Mouse (Mus musculus) MEL (cell line): Measurements from ENCODE around the gene Xlr5a. TPM values are rescaled to one million over a fixed set of nuclear protein-coding genes. Genes with fewer than 3 reads are reported as not detected.

Source experiments
- DNase-seq: peaks from one replicate; pipeline ENCODE4 v3.0.0; 2011; ENCODE audit warnings: low read depth, low spot score
- H3K27ac ChIP-seq: 2 replicates; pipeline ENCODE4 v1.5.1; 2012; ENCODE audit warnings: low read depth, mild to moderate bottlenecking, control low read depth, low read length, moderate library complexity; ENCODE audit not compliant: control insufficient read depth
- H3K27me3 ChIP-seq, 2 experiments: fragments of 150-350 bp in 1 of 2; sonication (generic) in 1 of 2; 2 replicates each; pipeline ENCODE4 v1.6.1; 2012; ENCODE audit warnings: low read length in 2 of 2, mild to moderate bottlenecking in 2 of 2, improper control_type of control experiment in 1 of 2, moderate library complexity in 1 of 2; ENCODE audit not compliant: insufficient read depth in 2 of 2, control insufficient read depth in 1 of 2
- H3K36me3 ChIP-seq, 2 experiments: 2 replicates each; pipeline ENCODE4 v1.6.1; 2012 to 2014; ENCODE audit warnings: low read length in 2 of 2, improper control_type of control experiment in 1 of 2, inconsistent platforms in 1 of 2, mild to moderate bottlenecking in 1 of 2; ENCODE audit not compliant: insufficient read depth in 2 of 2, control insufficient read depth in 1 of 2
- H3K4me1 ChIP-seq, 2 experiments: fragments of 150-350 bp in 1 of 2; sonication (generic) in 1 of 2; 2 replicates each; pipeline ENCODE4 v1.6.1; 2012; ENCODE audit warnings: low read length in 2 of 2, improper control_type of control experiment in 1 of 2, mild to moderate bottlenecking in 1 of 2; ENCODE audit not compliant: insufficient read depth in 2 of 2, control insufficient read depth in 1 of 2
- H3K4me3 ChIP-seq, 2 experiments: fragments of 150-350 bp in 1 of 2; sonication (generic) in 1 of 2; 2 replicates each; pipeline ENCODE4 v1.5.1; 2012; ENCODE audit warnings: low read depth in 2 of 2, low read length in 2 of 2, mild to moderate bottlenecking in 2 of 2, moderate library complexity in 2 of 2, control low read depth in 1 of 2, improper control_type of control experiment in 1 of 2; ENCODE audit not compliant: control insufficient read depth in 1 of 2, insufficient read depth in 1 of 2
- H3K79me2 ChIP-seq: 2 replicates; pipeline ENCODE4 v1.6.1; 2012; ENCODE audit warnings: mild to moderate bottlenecking, low read length, moderate library complexity; ENCODE audit not compliant: control insufficient read depth, poor library complexity, insufficient read depth
- H3K9ac ChIP-seq: 2 replicates; pipeline ENCODE4 v1.6.1; 2012; ENCODE audit warnings: low read depth, mild to moderate bottlenecking, control low read depth, low read length, moderate library complexity; ENCODE audit not compliant: control insufficient read depth, poor library complexity, severe bottlenecking
- H3K9me3 ChIP-seq: fragments of 150-350 bp; sonication (generic); replicated peaks from 2 replicates; pipeline ENCODE4 v1.6.1; 2012; ENCODE audit warnings: mild to moderate bottlenecking, low read length, improper control_type of control experiment, moderate library complexity; ENCODE audit not compliant: insufficient read depth
- BHLHE40 ChIP-seq: IDR thresholded peaks from 2 replicates; pipeline ENCODE4 v1.6.1; 2012; ENCODE audit warnings: low read depth, mild to moderate bottlenecking, inconsistent platforms, low read length, improper control_type of control experiment, borderline replicate concordance
- CHD2 ChIP-seq: IDR thresholded peaks from 2 replicates; pipeline ENCODE4 v1.6.1; 2011; ENCODE audit warnings: low read length, improper control_type of control experiment
- CTCF ChIP-seq, 3 experiments: IDR thresholded peaks in 2 of 3; conservative IDR thresholded peaks in 1 of 3; 2 replicates each; pipeline ENCODE4 v1.5.1; 2011 to 2012; ENCODE audit warnings: low read length in 3 of 3, low read depth in 2 of 3, mild to moderate bottlenecking in 2 of 3, improper control_type of control experiment in 1 of 3, inconsistent platforms in 1 of 3, mixed read lengths in 1 of 3, moderate library complexity in 1 of 3; ENCODE audit not compliant: control insufficient read depth in 1 of 3, insufficient read depth in 1 of 3, poor library complexity in 1 of 3, severe bottlenecking in 1 of 3
- E2F4 ChIP-seq: IDR thresholded peaks from 2 replicates; pipeline ENCODE4 v1.6.1; 2011; ENCODE audit warnings: low read depth, low read length, improper control_type of control experiment, borderline replicate concordance
- ELF1 ChIP-seq: IDR thresholded peaks from 2 replicates; pipeline ENCODE4 v1.6.1; 2014; ENCODE audit warnings: low read depth, mild to moderate bottlenecking, inconsistent platforms, low read length, improper control_type of control experiment, moderate library complexity
- EP300 ChIP-seq, 2 experiments: IDR thresholded peaks; 2 replicates each; pipeline ENCODE4 v1.6.1; 2011; ENCODE audit warnings: improper control_type of control experiment in 2 of 2, low read length in 2 of 2, low read depth in 1 of 2, mild to moderate bottlenecking in 1 of 2
- ETS1 ChIP-seq: IDR thresholded peaks from 2 replicates; pipeline ENCODE4 v1.6.1; 2012; ENCODE audit warnings: low read depth, mild to moderate bottlenecking, inconsistent platforms, low read length, improper control_type of control experiment, moderate library complexity
- GABPA ChIP-seq: IDR thresholded peaks from 2 replicates; pipeline ENCODE4 v1.6.1; 2012; ENCODE audit warnings: low read depth, mild to moderate bottlenecking, inconsistent platforms, low read length, improper control_type of control experiment, moderate library complexity
- GATA1 ChIP-seq: IDR thresholded peaks from 2 replicates; pipeline ENCODE4 v1.6.1; 2011; ENCODE audit warnings: low read depth, low read length, improper control_type of control experiment
- KAT2A ChIP-seq: conservative IDR thresholded peaks from 2 replicates; pipeline ENCODE4 v1.6.1; 2012; ENCODE audit warnings: low read depth, low read length, improper control_type of control experiment, inconsistent platforms
- MAX ChIP-seq: IDR thresholded peaks from 2 replicates; pipeline ENCODE4 v1.6.1; 2011; ENCODE audit warnings: low read length, improper control_type of control experiment
- MEF2A ChIP-seq: IDR thresholded peaks from 2 replicates; pipeline ENCODE4 v1.6.1; 2014; ENCODE audit warnings: low read depth, mild to moderate bottlenecking, inconsistent platforms, low read length, improper control_type of control experiment; ENCODE audit not compliant: poor library complexity, insufficient replicate concordance, severe bottlenecking; ENCODE audit errors: extremely low read depth
- MXI1 ChIP-seq: IDR thresholded peaks from 2 replicates; pipeline ENCODE4 v1.6.1; 2011; ENCODE audit warnings: mild to moderate bottlenecking, low read depth, low read length, improper control_type of control experiment
- MYB ChIP-seq: IDR thresholded peaks from 2 replicates; pipeline ENCODE4 v1.6.1; 2011; ENCODE audit warnings: mild to moderate bottlenecking, low read depth, low read length, improper control_type of control experiment
- POLR2AphosphoS2 ChIP-seq: IDR thresholded peaks from 2 replicates; pipeline ENCODE4 v1.6.1; 2011; ENCODE audit warnings: low read length, improper control_type of control experiment
- POLR2AphosphoS5 ChIP-seq: IDR thresholded peaks from 2 replicates; pipeline ENCODE4 v1.6.1; 2012; ENCODE audit warnings: low read depth, borderline replicate concordance, mild to moderate bottlenecking, inconsistent platforms, low read length, moderate library complexity, mixed read lengths
- RAD21 ChIP-seq: IDR thresholded peaks from 2 replicates; pipeline ENCODE4 v1.6.1; 2011; ENCODE audit warnings: mild to moderate bottlenecking, low read depth, low read length, improper control_type of control experiment
- SMC3 ChIP-seq: IDR thresholded peaks from 2 replicates; pipeline ENCODE4 v1.6.1; 2011; ENCODE audit warnings: low read depth, low read length, improper control_type of control experiment
- TAL1 ChIP-seq: IDR thresholded peaks from 2 replicates; pipeline ENCODE4 v1.6.1; 2012; ENCODE audit warnings: mild to moderate bottlenecking, inconsistent platforms, low read length, moderate library complexity, mixed read lengths
- UBTF ChIP-seq: IDR thresholded peaks from 2 replicates; pipeline ENCODE4 v1.6.1; 2012; ENCODE audit warnings: low read depth, mild to moderate bottlenecking, inconsistent platforms, low read length, improper control_type of control experiment, moderate library complexity, borderline replicate concordance; ENCODE audit not compliant: insufficient read depth
- USF1 ChIP-seq: IDR thresholded peaks from 2 replicates; pipeline ENCODE4 v1.6.1; 2014; ENCODE audit warnings: low read depth, mild to moderate bottlenecking, inconsistent platforms, low read length, improper control_type of control experiment, moderate library complexity
- USF2 ChIP-seq, 2 experiments: IDR thresholded peaks; 2 replicates each; pipeline ENCODE4 v1.6.1; 2011 to 2012; ENCODE audit warnings: improper control_type of control experiment in 2 of 2, low read length in 2 of 2, borderline replicate concordance in 1 of 2, inconsistent platforms in 1 of 2, low read depth in 1 of 2, mild to moderate bottlenecking in 1 of 2; ENCODE audit not compliant: insufficient read depth in 1 of 2
- ZC3H11A ChIP-seq: IDR thresholded peaks from 2 replicates; pipeline ENCODE4 v1.6.1; 2012; ENCODE audit warnings: low read depth, mild to moderate bottlenecking, inconsistent platforms, low read length, improper control_type of control experiment
- ZKSCAN1 ChIP-seq: IDR thresholded peaks from 2 replicates; pipeline ENCODE4 v1.6.1; 2012; ENCODE audit warnings: low read depth, mild to moderate bottlenecking, inconsistent platforms, low read length, improper control_type of control experiment, moderate library complexity
- ZMIZ1 ChIP-seq: IDR thresholded peaks from 2 replicates; pipeline ENCODE4 v1.6.1; 2012; ENCODE audit warnings: low read depth, mild to moderate bottlenecking, inconsistent platforms, low read length, improper control_type of control experiment, moderate library complexity
- ZNF384 ChIP-seq: IDR thresholded peaks from 2 replicates; pipeline ENCODE4 v1.6.1; 2012; ENCODE audit warnings: low read depth, mild to moderate bottlenecking, inconsistent platforms, low read length, improper control_type of control experiment
- polyA plus RNA-seq, 2 experiments: library from polyadenylated mRNA; stranded (reverse) in 1 of 2; unstranded in 1 of 2; fragments of >175 nt in 1 of 2; fragments of >200 nt in 1 of 2; gene quantifications; 2 replicates each; pipeline versions ENCODE4 v1.2.1 to v1.2.4; 2012; ENCODE audit warnings: low replicate concordance in 2 of 2, low read depth in 1 of 2; ENCODE audit not compliant: insufficient read length in 2 of 2, insufficient read depth in 1 of 2, missing spikeins in 1 of 2
- total RNA-seq: library from RNA; depleted of rRNA; stranded (reverse); fragments of 300-350 nt; gene quantifications from 2 replicates; pipeline ENCODE4 v1.2.3, GENCODE M21; 2012

The Xlr5a gene
- total and polyA plus RNA-seq, 3 experiments = not detected

GRCm38 (mm10) chrX:73327215-73327614 is 34.4 kb upstream of the Xlr5a start:
- H3K4me3 ChIP-seq = no peak overlapping the region
- no peak overlapping the region for H3K27ac ChIP-seq
- no peak overlapping the region for H3K9ac ChIP-seq
- H3K79me2 ChIP-seq = no peaks in the 10 kb centered on the region
- H3K27me3 ChIP-seq = no peaks in the 10 kb centered on the region
- TF ChIP-seq MYB = no peak
- TF ChIP-seq GATA1 = no peak
- TF ChIP-seq ZNF384 = no peak
- TF ChIP-seq, all 39 proteins: peak for 0
- Histone ChIP-seq H3K9me3 (no peaks in the 10 kb centered on the region), H3K4me1 (no peaks in the 10 kb centered on the region), H3K36me3 (no peaks in the 10 kb centered on the region)
- peak; percentile 11 for DNase-seq

GRCm38 (mm10) chrX:73321029-73321428 is 28.3 kb upstream of the Xlr5a start:
- Histone ChIP-seq H3K36me3 (no peaks in the 10 kb centered on the region), H3K9ac (no peak overlapping the region), H3K27me3 (no peaks in the 10 kb centered on the region), H3K4me1 (no peaks in the 10 kb centered on the region), H3K9me3 (no peaks in the 10 kb centered on the region), H3K4me3 (no peak overlapping the region), H3K79me2 (no peaks in the 10 kb centered on the region), H3K27ac (no peak overlapping the region)
- no peak for DNase-seq
- TF ChIP-seq POLR2AphosphoS5 (no peak), USF1 (no peak), MYB (no peak), BHLHE40 (no peak), CHD2 (no peak), KAT2A (no peak), MAX (no peak), TAL1 (no peak), ZMIZ1 (no peak), SMC3 (no peak), ELF1 (no peak), USF2 (IDR thresholded peaks at IDR 0.05; ENCODE audit: borderline replicate concordance in 1 of 2, insufficient read depth in 1 of 2, low read depth in 1 of 2, low read length in 2 of 2) (no peak), GABPA (no peak), MXI1 (no peak)

- TF ChIP-seq POLR2AphosphoS2 = no peak
- TF ChIP-seq KAT2A = no peak
- TF ChIP-seq UBTF = no peak
- no peak for TF ChIP-seq MYB
- peak; percentile 77 for TF ChIP-seq SMC3
- TF ChIP-seq MEF2A = no peak
- TF ChIP-seq E2F4 = no peak
- TF ChIP-seq CTCF (IDR thresholded peaks at IDR 0.05 in 2 of 3, conservative IDR thresholded peaks at IDR 0.05 in 1 of 3; ENCODE audit: control insufficient read depth in 1 of 3, insufficient read depth in 1 of 3, low read depth in 2 of 3, low read length in 3 of 3, poor library complexity in 1 of 3, severe bottlenecking in 1 of 3) = peak in 2 of 3 experiments; percentile 46 to 66; a peak in 4 of 6 replicates
- peak; percentile 61 for TF ChIP-seq ZC3H11A
- no peak for TF ChIP-seq TAL1
- no peak for TF ChIP-seq EP300 (IDR thresholded peaks at IDR 0.05; ENCODE audit: low read depth in 1 of 2, low read length in 2 of 2)
- no peak for TF ChIP-seq ETS1
- 0 out of 2 replicates have a peak, but pooled peaks have one; percentile 28 for TF ChIP-seq GATA1
- no peak for TF ChIP-seq MXI1
- no peak for TF ChIP-seq ZKSCAN1
- TF ChIP-seq RAD21 = peak; percentile 55
- TF ChIP-seq, all 39 proteins: peak for 5
These were observed 19.7 kb upstream of the Xlr5a start for GRCm38 (mm10) chrX:73312522-73312921.

More at GRCm38 (mm10) chrX:73312522-73312921, 19.7 kb upstream of the Xlr5a start:
- H3K9me3 ChIP-seq = no peaks in the 10 kb centered on the region
- no peak overlapping the region for H3K27ac ChIP-seq
- no peak overlapping the region for H3K9ac ChIP-seq
- no peaks in the 10 kb centered on the region for H3K79me2 ChIP-seq
- H3K4me3 ChIP-seq = no peak overlapping the region
- no peaks in the 10 kb centered on the region for H3K4me1 ChIP-seq
- no peaks in the 10 kb centered on the region for H3K27me3 ChIP-seq
- no peaks in the 10 kb centered on the region for H3K36me3 ChIP-seq
- DNase-seq = peak; percentile 60
